8 mouse cellular contexts compared by ENCODE assay signal in genomic region chr5:125588876-125589667, GRCm38 (mm10). TPM values are rescaled to one million over a fixed set of nuclear protein-coding genes. Genes with fewer than 3 reads are reported as not detected.
A peak's percentile ranks its signal among the peaks of the same experiment; 100 is the strongest.
DNase-seq lines count a peak whose midpoint lies in the region; ATAC-seq and TF ChIP-seq lines count a peak whose summit lies in the region.

No protein-coding gene starts in this region.

- DNase-seq in liver, embryonic 11.5 days (ENCODE audit: low spot score): no peak
- no peak for DNase-seq in liver
- peak; percentile 86 for DNase-seq in brain, embryonic 14.5 days (ENCODE audit: low read depth)
- DNase-seq in forebrain, embryonic 14.5 days (ENCODE audit: low spot score): peak; percentile 76
- DNase-seq in neural tube, embryonic 11.5 days (ENCODE audit: low spot score): peak; percentile 71
- no peak for DNase-seq in gastrocnemius, postnatal 14 days

- no peaks in the 10 kb centered on the region for H3K9me3 ChIP-seq in liver, embryonic 11.5 days (ENCODE audit: control insufficient read depth, low read length)
- no peaks in the 10 kb centered on the region for H3K9me3 ChIP-seq in forebrain, embryonic 14.5 days (replicated peaks; ENCODE audit: control insufficient read depth, low read length)
- no peaks in the 10 kb centered on the region for H3K9me3 ChIP-seq in kidney, embryonic 15.5 days (replicated peaks)
- no peaks in the 10 kb centered on the region for H3K9me3 ChIP-seq in neural tube, embryonic 11.5 days (ENCODE audit: control insufficient read depth, low read length)

- intact Hi-C loops in gastrocnemius, postnatal 14 days (cut with DNase I; ENCODE audit: low total_unique reads): no loop called here

- no peak; the same call in 1 of the 2 replicates for ATAC-seq in liver, embryonic 11.5 days (replicated peaks; ENCODE audit: low FRiP score)
- peak; percentile 92 for ATAC-seq in forebrain, embryonic 14.5 days
- peak; percentile 86 for ATAC-seq in kidney, embryonic 15.5 days (replicated peaks; ENCODE audit: low FRiP score)
- ATAC-seq in neural tube, embryonic 11.5 days (ENCODE audit: insufficient read depth, low FRiP score, low TSS enrichment): peak; percentile 88
- ATAC-seq in erythroid progenitor cell, adult 5-6 weeks (replicated peaks; ENCODE audit: low FRiP score, poor library complexity, severe bottlenecking): no peak

- no peaks in the 10 kb centered on the region for H3K4me1 ChIP-seq in liver, embryonic 11.5 days (replicated peaks; ENCODE audit: control insufficient read depth, insufficient read depth, low read length)
- H3K4me1 ChIP-seq in forebrain, embryonic 14.5 days (ENCODE audit: control insufficient read depth, insufficient read depth, low read length): peaks cover 10% of the 10 kb centered on the region
- H3K4me1 ChIP-seq in kidney, embryonic 15.5 days: peaks cover 12% of the 10 kb centered on the region
- peaks cover 5% of the 10 kb centered on the region; the same call in 1 of the 2 replicates for H3K4me1 ChIP-seq in neural tube, embryonic 11.5 days (ENCODE audit: control insufficient read depth, insufficient read depth, low read length)

- H3K9ac ChIP-seq in liver, embryonic 11.5 days (ENCODE audit: low read depth, low read length): no peak overlapping the region
- peak overlapping the region; percentile 51 for H3K9ac ChIP-seq in forebrain, embryonic 14.5 days (ENCODE audit: low read length)
- H3K9ac ChIP-seq in kidney, embryonic 15.5 days: 0 out of 2 replicates have a peak overlapping the region, but pooled peaks have one; percentile 0
- H3K9ac ChIP-seq in neural tube, embryonic 11.5 days (ENCODE audit: low read length): peak overlapping the region; percentile 44; the same call in 1 of the 2 replicates

- no peaks in the 10 kb centered on the region for H3K27me3 ChIP-seq in liver, embryonic 11.5 days (replicated peaks; ENCODE audit: control insufficient read depth, insufficient read depth, low read length)
- no peaks in the 10 kb centered on the region for H3K27me3 ChIP-seq in forebrain, embryonic 14.5 days (replicated peaks; ENCODE audit: control insufficient read depth, insufficient read depth, low read length)
- H3K27me3 ChIP-seq in kidney, embryonic 15.5 days: peaks cover 14% of the 10 kb centered on the region
- no peaks in the 10 kb centered on the region for H3K27me3 ChIP-seq in neural tube, embryonic 11.5 days (ENCODE audit: control insufficient read depth, insufficient read depth, low read length)

- 10% methylated on average over 18 of the region's 18 CpGs for WGBS in liver, embryonic 11.5 days
- WGBS in forebrain, embryonic 14.5 days: 3% methylated on average over 18 of the region's 18 CpGs
- 5% methylated on average over 18 of the region's 18 CpGs for WGBS in kidney, embryonic 15.5 days
- WGBS in neural tube, embryonic 11.5 days: 5% methylated on average over 18 of the region's 18 CpGs

- H3K4me3 ChIP-seq in liver, embryonic 11.5 days (ENCODE audit: low read depth, low read length): peak overlapping the region; percentile 25; the same call in 1 of the 2 replicates
- peak overlapping the region; percentile 27 for H3K4me3 ChIP-seq in forebrain, embryonic 14.5 days (ENCODE audit: low read depth, low read length)
- H3K4me3 ChIP-seq in kidney, embryonic 15.5 days (replicated peaks): peak overlapping the region; percentile 42
- H3K4me3 ChIP-seq in neural tube, embryonic 11.5 days (ENCODE audit: low read depth, low read length): peak overlapping the region; percentile 31

- no peak overlapping the region for H3K27ac ChIP-seq in liver, embryonic 11.5 days (ENCODE audit: low read depth, low read length)
- H3K27ac ChIP-seq in forebrain, embryonic 14.5 days (ENCODE audit: low read depth, low read length): peak overlapping the region; percentile 17; the same call in 1 of the 2 replicates
- no peak overlapping the region for H3K27ac ChIP-seq in kidney, embryonic 15.5 days
- no peak overlapping the region for H3K27ac ChIP-seq in neural tube, embryonic 11.5 days (ENCODE audit: low read depth, low read length)

- H3K4me2 ChIP-seq in liver, embryonic 11.5 days: peak overlapping the region; percentile 52
- peak overlapping the region; percentile 55 for H3K4me2 ChIP-seq in forebrain, embryonic 14.5 days (ENCODE audit: low read length)
- H3K4me2 ChIP-seq in kidney, embryonic 15.5 days: peak overlapping the region; percentile 65
- H3K4me2 ChIP-seq in neural tube, embryonic 11.5 days (ENCODE audit: low read depth): peak overlapping the region; percentile 58

- no peak for TF ChIP-seq POLR2A in brain, embryonic 14.5 days (IDR thresholded peaks at IDR 0.05; ENCODE audit: borderline replicate concordance, extremely low read depth, insufficient read depth, insufficient read length, poor library complexity, severe bottlenecking)

- no peaks in the 10 kb centered on the region for H3K36me3 ChIP-seq in liver, embryonic 11.5 days (ENCODE audit: control insufficient read depth, insufficient read depth, low read length)
- H3K36me3 ChIP-seq in forebrain, embryonic 14.5 days (ENCODE audit: control insufficient read depth, insufficient read depth, low read length): no peaks in the 10 kb centered on the region
- H3K36me3 ChIP-seq in kidney, embryonic 15.5 days: no peaks in the 10 kb centered on the region
- H3K36me3 ChIP-seq in neural tube, embryonic 11.5 days (ENCODE audit: control insufficient read depth, insufficient read depth, low read length): no peaks in the 10 kb centered on the region

- no peak for TF ChIP-seq CTCF in brain, embryonic 14.5 days (IDR thresholded peaks at IDR 0.05; ENCODE audit: borderline replicate concordance, extremely low read depth, insufficient read depth, insufficient read length)

RNA-seq across cellular contexts. Expression of gene Tmem132b, which starts 57.5 kb away (rescaled TPM):
- polyA plus RNA-seq in liver, embryonic 11.5 days (2014; fragmentation: Nextera tagmentation; extraction: Ambion mirVana): 0.05 and 0.15 TPM in 2 replicates
- 4.6 and 8.2 TPM in 2 replicates for polyA plus RNA-seq in brain, embryonic 14.5 days (2012; rRNA removed)
- 3.1 and 4.4 TPM in 2 replicates for polyA plus RNA-seq in forebrain, embryonic 14.5 days (2014; fragmentation: Nextera tagmentation; extraction: Ambion mirVana)
- polyA plus RNA-seq in kidney, embryonic 15.5 days (2015; fragmentation: Nextera tagmentation; extraction: Ambion mirVana): 0.32 and 0.36 TPM in 2 replicates
- 1.4 and 1.5 TPM in 2 replicates for polyA plus RNA-seq in neural tube, embryonic 11.5 days (2014; fragmentation: Nextera tagmentation; extraction: Ambion mirVana)
- total RNA-seq in erythroid progenitor cell, adult 5-6 weeks (2015; ENCODE audit: low replicate concordance): not detected in 2 replicates
- total RNA-seq in erythroid progenitor cell, adult 5-6 weeks (2017; ENCODE audit: low replicate concordance): not detected in 2 replicates
- total RNA-seq in gastrocnemius, postnatal 14 days (2021): under 1 TPM; 0.11 to 0.18 TPM

Comparison
In these comparisons a context has a peak if more than half of its experiments do, and no peak if none do; other contexts are left out.
1. ATAC-seq: peak in forebrain, embryonic 14.5 days (single experiment), kidney, embryonic 15.5 days (single experiment) and neural tube, embryonic 11.5 days (single experiment); none in liver, embryonic 11.5 days (single experiment) and erythroid progenitor cell, adult 5-6 weeks (single experiment).
2. DNase-seq: peak in brain, embryonic 14.5 days (single experiment), forebrain, embryonic 14.5 days (single experiment) and neural tube, embryonic 11.5 days (single experiment); none in liver, embryonic 11.5 days (single experiment), liver (single experiment) and gastrocnemius, postnatal 14 days (single experiment).
3. Peak in every context shown above with its lines, with median percentiles within 50 percentile points of each other: H3K4me2 ChIP-seq and H3K4me3 ChIP-seq.